Mouse (Mus musculus): Measurements from ENCODE around the gene Trpm1. TPM values are rescaled to one million over a fixed set of nuclear protein-coding genes. Genes with fewer than 3 reads are reported as not detected.

The Trpm1 gene
- polyA plus RNA-seq, 2 experiments = 0.52 to 0.85 TPM

DNA sequence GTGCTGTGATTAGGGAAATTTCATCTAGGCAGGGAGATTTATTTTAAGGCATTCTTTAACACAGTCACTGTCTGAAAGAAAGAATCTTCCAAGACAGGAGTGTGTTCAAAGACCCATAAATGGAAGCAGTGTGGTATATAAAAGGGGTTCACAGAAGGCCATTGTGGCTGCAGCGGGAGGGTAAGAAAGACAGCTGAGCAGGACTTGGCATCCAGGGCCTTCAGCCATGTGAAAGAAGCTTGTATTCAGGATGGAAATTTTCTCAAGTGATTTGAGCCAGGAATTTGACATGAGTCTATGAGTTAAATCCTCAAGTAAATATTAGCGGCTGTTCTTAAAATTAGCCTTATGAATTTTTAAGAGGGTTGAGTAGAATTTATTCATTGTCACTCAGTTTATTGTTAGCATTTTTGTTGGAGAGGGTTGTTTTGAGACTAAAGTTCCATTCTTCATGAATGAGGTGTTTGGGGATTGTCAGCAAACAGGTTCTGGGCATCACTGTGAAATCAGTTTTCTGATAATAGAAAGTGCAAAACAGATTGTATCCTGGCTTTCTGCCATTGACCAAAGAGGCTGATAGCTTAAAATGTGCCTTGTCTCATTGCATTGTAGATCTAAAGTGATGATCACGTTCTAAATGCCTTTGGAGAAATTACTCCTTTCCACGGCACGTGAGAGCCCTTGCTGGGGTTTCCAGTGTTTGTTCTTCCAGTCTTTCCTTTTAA is 142.8 kb downstream of the Trpm1 start:
- H3K4me3 ChIP-seq (replicated peaks; ENCODE audit: low read length) = no peak overlapping the region
- H3K4me1 ChIP-seq (ENCODE audit: control insufficient read depth, insufficient read depth, low read length) = no peaks in the 10 kb centered on the region
- no peak overlapping the region for H3K27ac ChIP-seq (replicated peaks; ENCODE audit: low read depth, low read length)
- no peaks in the 10 kb centered on the region for H3K27me3 ChIP-seq (ENCODE audit: control insufficient read depth, insufficient read depth, low read length)
- H3K36me3 ChIP-seq (ENCODE audit: control insufficient read depth, insufficient read depth, low read length) = peaks cover 17% of the 10 kb centered on the region
- 64% methylated on average over 5 of the region's 5 CpGs for WGBS
- no peak overlapping the region for H3K4me2 ChIP-seq (replicated peaks; ENCODE audit: low read depth, low read length, severe bottlenecking)
- no peak overlapping the region for H3K9ac ChIP-seq (ENCODE audit: low read depth, low read length, severe bottlenecking)
- no peaks in the 10 kb centered on the region for H3K9me3 ChIP-seq (ENCODE audit: control insufficient read depth, low read length)
- DNase-seq (ENCODE audit: low spot score) (no peak), ATAC-seq (ENCODE audit: low FRiP score, low read depth) (no peak)
- TF ChIP-seq POLR2A (IDR thresholded peaks at IDR 0.05; ENCODE audit: borderline replicate concordance, extremely low read depth, insufficient read depth, insufficient read length) = no peak

- Histone ChIP-seq H3K27me3 (ENCODE audit: control insufficient read depth, insufficient read depth, low read length) (no peaks in the 10 kb centered on the region), H3K9ac (ENCODE audit: low read depth, low read length, severe bottlenecking) (no peak overlapping the region), H3K27ac (replicated peaks; ENCODE audit: low read depth, low read length) (no peak overlapping the region), H3K9me3 (ENCODE audit: control insufficient read depth, low read length) (no peaks in the 10 kb centered on the region), H3K4me1 (ENCODE audit: control insufficient read depth, insufficient read depth, low read length) (no peaks in the 10 kb centered on the region), H3K4me3 (replicated peaks; ENCODE audit: low read length) (no peak overlapping the region), H3K4me2 (replicated peaks; ENCODE audit: low read depth, low read length, severe bottlenecking) (no peak overlapping the region), H3K36me3 (ENCODE audit: control insufficient read depth, insufficient read depth, low read length) (peaks cover 14% of the 10 kb centered on the region)
- no peak for DNase-seq (ENCODE audit: low spot score)
- no peak for ATAC-seq (ENCODE audit: low FRiP score, low read depth)
- no peak for TF ChIP-seq POLR2A (IDR thresholded peaks at IDR 0.05; ENCODE audit: borderline replicate concordance, extremely low read depth, insufficient read depth, insufficient read length)
- WGBS = 76% methylated on average over 7 of the region's 7 CpGs
Measured at GRCm38 (mm10) chr7:64310241-64310640, 156.6 kb downstream of the Trpm1 start.

DNA sequence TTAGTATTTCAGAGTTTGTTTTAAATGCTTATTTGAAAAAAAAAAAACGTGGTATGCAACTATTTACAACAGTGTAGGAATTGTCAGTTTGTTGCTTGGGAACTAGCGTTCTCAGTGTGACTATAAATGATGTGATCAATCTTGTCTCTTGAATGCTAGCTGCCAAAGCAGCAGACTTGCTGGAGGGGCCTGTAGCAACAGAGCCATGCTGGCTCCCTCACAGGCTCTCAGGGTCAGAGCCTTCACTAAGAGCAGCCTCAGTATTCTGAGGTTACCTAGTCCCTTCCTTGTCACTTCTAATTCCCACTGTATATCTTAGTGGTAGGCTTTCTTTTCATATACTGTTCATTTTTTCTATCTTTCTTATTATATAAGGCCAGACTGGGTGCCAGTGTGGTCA is 157.1 kb downstream of the Trpm1 start:
- no peak for DNase-seq (ENCODE audit: low spot score)
- no peak overlapping the region for H3K27ac ChIP-seq (replicated peaks; ENCODE audit: low read depth, low read length)
- H3K9ac ChIP-seq (ENCODE audit: low read depth, low read length, severe bottlenecking) = no peak overlapping the region
- no peak overlapping the region for H3K4me3 ChIP-seq (replicated peaks; ENCODE audit: low read length)
- peaks cover 13% of the 10 kb centered on the region for H3K36me3 ChIP-seq (ENCODE audit: control insufficient read depth, insufficient read depth, low read length)
- WGBS = 61% methylated on average over 2 of the region's 2 CpGs
- no peak for TF ChIP-seq POLR2A (IDR thresholded peaks at IDR 0.05; ENCODE audit: borderline replicate concordance, extremely low read depth, insufficient read depth, insufficient read length)
- H3K4me2 ChIP-seq (replicated peaks; ENCODE audit: low read depth, low read length, severe bottlenecking) = no peak overlapping the region
- no peaks in the 10 kb centered on the region for H3K27me3 ChIP-seq (ENCODE audit: control insufficient read depth, insufficient read depth, low read length)
- ATAC-seq (ENCODE audit: low FRiP score, low read depth) = no peak
- no peaks in the 10 kb centered on the region for H3K4me1 ChIP-seq (ENCODE audit: control insufficient read depth, insufficient read depth, low read length)
- H3K9me3 ChIP-seq (ENCODE audit: control insufficient read depth, low read length) = no peaks in the 10 kb centered on the region

- H3K4me2 ChIP-seq (replicated peaks; ENCODE audit: low read depth, low read length, severe bottlenecking) = no peak overlapping the region
- no peaks in the 10 kb centered on the region for H3K9me3 ChIP-seq (ENCODE audit: control insufficient read depth, low read length)
- H3K27me3 ChIP-seq (ENCODE audit: control insufficient read depth, insufficient read depth, low read length) = no peaks in the 10 kb centered on the region
- no peak overlapping the region for H3K27ac ChIP-seq (replicated peaks; ENCODE audit: low read depth, low read length)
- no peak overlapping the region for H3K9ac ChIP-seq (ENCODE audit: low read depth, low read length, severe bottlenecking)
- ATAC-seq (ENCODE audit: low FRiP score, low read depth) (no peak), DNase-seq (ENCODE audit: low spot score) (no peak)
- H3K36me3 ChIP-seq (ENCODE audit: control insufficient read depth, insufficient read depth, low read length) = peaks cover 12% of the 10 kb centered on the region; the same call in 1 of the 2 replicates
- WGBS = 87% methylated on average over 7 of the region's 7 CpGs
- H3K4me1 ChIP-seq (ENCODE audit: control insufficient read depth, insufficient read depth, low read length) = no peaks in the 10 kb centered on the region
- no peak for TF ChIP-seq POLR2A (IDR thresholded peaks at IDR 0.05; ENCODE audit: borderline replicate concordance, extremely low read depth, insufficient read depth, insufficient read length)
- no peak overlapping the region for H3K4me3 ChIP-seq (replicated peaks; ENCODE audit: low read length)
Measured at GRCm38 (mm10) chr7:64312811-64313210, 159.2 kb downstream of the Trpm1 start.

MicroRNAs within 50 kb of the gene (microRNA counts, 519-probe panel; counts per million panel counts)
- microRNA mmu-miR-211 = not detected

Small RNAs within 50 kb of the gene (microRNA-seq; reads per million reads assigned to microRNA genes)
- gene Mir211 = 8.7 reads per million, percentile 20 among the genes with 10 or more reads in this experiment
- not detected for gene Mir6416

Other genes starting within 250 kb of the Trpm1 start
- gene E030018B13Rik, start 237.0 kb upstream of the Trpm1 start, polyA plus RNA-seq (2012; rRNA removed) = not detected in 2 replicates
- gene E030018B13Rik, start 237.0 kb upstream of the Trpm1 start, polyA plus RNA-seq (2014; fragmentation: Nextera tagmentation; extraction: Ambion mirVana) = not detected in 2 replicates
- 9.9 and 12.3 TPM in 2 replicates for gene Klf13, start 214.9 kb upstream of the Trpm1 start, polyA plus RNA-seq (2012; rRNA removed)
- 27.0 and 28.0 TPM in 2 replicates for gene Klf13, start 214.9 kb upstream of the Trpm1 start, polyA plus RNA-seq (2014; fragmentation: Nextera tagmentation; extraction: Ambion mirVana)
- 9.3 and 10.0 TPM in 2 replicates for gene Mtmr10, start 133.8 kb downstream of the Trpm1 start, polyA plus RNA-seq (2012; rRNA removed)
- gene Mtmr10, start 133.8 kb downstream of the Trpm1 start, polyA plus RNA-seq (2014; fragmentation: Nextera tagmentation; extraction: Ambion mirVana) = 15.5 and 15.8 TPM in 2 replicates
- gene Fan1, start 220.3 kb downstream of the Trpm1 start, polyA plus RNA-seq (2012; rRNA removed) = 4.7 and 5.1 TPM in 2 replicates
- gene Fan1, start 220.3 kb downstream of the Trpm1 start, polyA plus RNA-seq (2014; fragmentation: Nextera tagmentation; extraction: Ambion mirVana) = 5.1 and 5.8 TPM in 2 replicates
- gene Mphosph10, start 238.4 kb downstream of the Trpm1 start, polyA plus RNA-seq (2012; rRNA removed) = 8.7 and 20.6 TPM in 2 replicates
- 38.9 and 39.6 TPM in 2 replicates for gene Mphosph10, start 238.4 kb downstream of the Trpm1 start, polyA plus RNA-seq (2014; fragmentation: Nextera tagmentation; extraction: Ambion mirVana)
- gene Mcee, start 238.8 kb downstream of the Trpm1 start, polyA plus RNA-seq (2012; rRNA removed) = 26.9 and 37.8 TPM in 2 replicates
- gene Mcee, start 238.8 kb downstream of the Trpm1 start, polyA plus RNA-seq (2014; fragmentation: Nextera tagmentation; extraction: Ambion mirVana) = 62.2 and 64.8 TPM in 2 replicates

All from limb, embryonic 14.5 days (tissue).